Mouse (Mus musculus) ES-Bruce4 (cell line): ENCODE data around the gene Obscn. TPM values are rescaled to one million over a fixed set of nuclear protein-coding genes. Genes with fewer than 3 reads are reported as not detected.

Experiments used
- H3K27ac ChIP-seq: 2 replicates; pipeline ENCODE4 v1.5.1; 2012; ENCODE audit warnings: low read length, inconsistent platforms; ENCODE audit not compliant: insufficient read depth
- H3K27me3 ChIP-seq: 2 replicates; pipeline ENCODE4 v1.6.1; 2012; ENCODE audit warnings: mild to moderate bottlenecking, low read length, inconsistent platforms; ENCODE audit not compliant: control insufficient read depth, poor library complexity, insufficient read depth, severe bottlenecking
- H3K36me3 ChIP-seq: 2 replicates; pipeline ENCODE4 v1.6.1; 2012; ENCODE audit warnings: inconsistent platforms, mild to moderate bottlenecking, low read length, moderate library complexity; ENCODE audit not compliant: control insufficient read depth, poor library complexity, insufficient read depth, severe bottlenecking
- H3K4me1 ChIP-seq: one replicate; pipeline ENCODE4 v1.8.1; 2011; ENCODE audit warnings: low read length; ENCODE audit not compliant: control insufficient read depth, insufficient read depth
- H3K4me3 ChIP-seq: 2 replicates; pipeline ENCODE4 v1.5.1; 2011; ENCODE audit warnings: low read depth, mild to moderate bottlenecking, low read length
- H3K9ac ChIP-seq: 2 replicates; pipeline ENCODE4 v1.6.1; 2012; ENCODE audit warnings: low read depth, mild to moderate bottlenecking, inconsistent platforms; ENCODE audit not compliant: poor library complexity, severe bottlenecking
- H3K9me3 ChIP-seq: replicated peaks from 2 replicates; pipeline ENCODE4 v1.6.1; 2012; ENCODE audit warnings: mild to moderate bottlenecking, low read length, inconsistent platforms; ENCODE audit not compliant: control insufficient read depth, poor library complexity, insufficient read depth, severe bottlenecking
- CTCF ChIP-seq: IDR thresholded peaks from one replicate; pipeline ENCODE4 v1.8.1; 2011; ENCODE audit warnings: low read depth, low read length
- EP300 ChIP-seq: IDR thresholded peaks from 2 replicates; pipeline ENCODE4 v1.6.1; 2011; ENCODE audit warnings: low read depth, low read length; ENCODE audit not compliant: insufficient read depth
- POLR2A ChIP-seq: IDR thresholded peaks from one replicate; pipeline ENCODE4 v1.8.1; 2011; ENCODE audit warnings: low read length; ENCODE audit not compliant: insufficient read depth
- polyA plus RNA-seq: library from polyadenylated mRNA; stranded (reverse); fragments of >200 nt; gene quantifications from 2 replicates; pipeline ENCODE4 v1.2.4, GENCODE M21; 2011; ENCODE audit warnings: low read depth; ENCODE audit not compliant: missing spikeins, insufficient read depth, insufficient read length

Gene Obscn
- polyA plus RNA-seq, 1 experiment = 1.3 TPM

- H3K4me3 ChIP-seq = no peak overlapping the region
- no peaks in the 10 kb centered on the region for H3K9me3 ChIP-seq
- TF ChIP-seq POLR2A (no peak), CTCF (no peak), EP300 (no peak)
- no peaks in the 10 kb centered on the region for H3K27me3 ChIP-seq
- no peak overlapping the region for H3K27ac ChIP-seq
- H3K4me1 ChIP-seq = no peaks in the 10 kb centered on the region
- H3K9ac ChIP-seq = no peak overlapping the region
- H3K36me3 ChIP-seq = no peaks in the 10 kb centered on the region
These were observed 164.4 kb downstream of the Obscn start for GRCm38 (mm10) chr11:58971796-58972195.

DNA sequence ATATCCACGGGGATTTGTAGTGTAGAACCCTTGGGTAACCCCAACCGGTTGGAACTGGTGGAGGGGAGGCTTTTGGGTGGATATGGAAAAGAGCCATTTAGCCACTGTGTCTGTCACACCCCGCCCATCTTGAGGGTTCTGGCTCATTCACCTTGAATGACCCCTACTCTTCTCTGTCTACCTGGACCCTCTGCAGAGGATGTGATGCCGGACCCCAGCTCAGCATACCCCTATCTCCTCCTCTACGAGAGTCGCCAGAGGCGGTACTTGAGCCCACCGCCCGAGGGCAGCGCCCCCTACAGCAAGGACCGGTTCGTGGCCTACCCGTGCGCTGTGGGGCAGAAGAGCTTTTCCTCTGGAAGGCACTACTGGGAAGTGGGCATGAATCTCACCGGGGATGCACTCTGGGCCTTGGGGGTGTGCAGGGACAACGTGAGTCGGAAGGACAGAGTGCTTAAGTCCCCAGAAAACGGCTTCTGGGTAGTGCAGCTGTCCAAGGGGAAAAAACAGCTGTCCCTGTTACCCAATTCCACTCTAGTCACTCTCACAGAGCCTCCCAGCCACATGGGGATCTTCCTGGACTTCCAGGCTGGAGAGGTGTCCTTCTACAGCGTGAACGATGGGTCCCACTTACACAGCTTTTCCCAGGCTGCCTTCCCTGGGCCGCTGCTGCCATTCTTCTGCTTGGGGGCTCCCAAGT lies 165.2 kb downstream of the Obscn start:
- Histone ChIP-seq H3K9me3 (no peaks in the 10 kb centered on the region), H3K36me3 (no peaks in the 10 kb centered on the region), H3K4me3 (no peak overlapping the region), H3K9ac (no peak overlapping the region), H3K27ac (no peak overlapping the region), H3K27me3 (no peaks in the 10 kb centered on the region), H3K4me1 (no peaks in the 10 kb centered on the region)
- TF ChIP-seq EP300 (no peak), POLR2A (no peak), CTCF (peak; percentile 37)

DNA sequence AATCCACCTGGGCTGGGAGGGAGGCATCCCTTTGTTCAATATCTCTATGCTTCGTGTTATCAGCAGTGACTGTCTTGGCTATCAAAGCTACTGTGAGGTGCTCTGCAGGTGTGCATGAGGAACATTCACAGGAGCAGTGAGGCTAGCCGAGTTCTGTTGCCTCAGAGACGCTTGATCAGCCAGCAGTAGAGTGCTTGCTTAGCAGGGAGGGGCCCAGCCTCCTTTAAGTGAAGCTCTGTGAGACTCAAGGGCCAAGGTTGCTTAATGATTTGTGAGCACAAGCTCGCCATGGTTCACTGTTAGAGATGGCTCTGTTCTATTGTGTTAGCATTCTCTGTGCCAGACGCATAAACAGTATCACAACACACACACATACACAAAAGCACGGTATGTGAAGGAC lies 166.5 kb downstream of the Obscn start:
- TF ChIP-seq CTCF = no peak
- no peak for TF ChIP-seq POLR2A
- TF ChIP-seq EP300 = no peak
- Histone ChIP-seq H3K9me3 (no peaks in the 10 kb centered on the region), H3K9ac (no peak overlapping the region), H3K36me3 (no peaks in the 10 kb centered on the region), H3K27ac (no peak overlapping the region), H3K4me1 (no peaks in the 10 kb centered on the region), H3K27me3 (no peaks in the 10 kb centered on the region), H3K4me3 (no peak overlapping the region)

DNA sequence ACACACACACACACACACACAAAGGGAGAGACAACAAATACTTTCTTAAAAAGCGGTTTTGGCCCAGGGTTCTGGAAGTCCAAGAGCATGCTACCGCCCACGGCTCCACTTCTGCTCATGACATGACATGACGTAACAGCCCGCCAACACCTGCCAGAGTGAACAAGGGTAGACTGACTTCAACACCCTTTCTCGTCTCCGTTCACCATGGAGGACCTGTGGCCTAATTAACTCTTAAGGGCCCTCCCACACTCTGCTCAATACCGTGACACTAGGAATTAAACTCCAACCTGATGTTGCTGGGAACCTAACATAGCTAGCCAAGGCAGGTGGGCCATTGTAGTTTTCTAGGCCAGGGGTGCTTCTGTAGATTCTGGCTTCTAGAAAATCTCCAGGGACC lies 167.2 kb downstream of the Obscn start:
- Histone ChIP-seq H3K9ac (no peak overlapping the region), H3K4me1 (no peaks in the 10 kb centered on the region), H3K27me3 (no peaks in the 10 kb centered on the region), H3K27ac (no peak overlapping the region), H3K4me3 (no peak overlapping the region), H3K9me3 (no peaks in the 10 kb centered on the region), H3K36me3 (no peaks in the 10 kb centered on the region)
- no peak for TF ChIP-seq EP300
- TF ChIP-seq POLR2A = no peak
- no peak for TF ChIP-seq CTCF

DNA sequence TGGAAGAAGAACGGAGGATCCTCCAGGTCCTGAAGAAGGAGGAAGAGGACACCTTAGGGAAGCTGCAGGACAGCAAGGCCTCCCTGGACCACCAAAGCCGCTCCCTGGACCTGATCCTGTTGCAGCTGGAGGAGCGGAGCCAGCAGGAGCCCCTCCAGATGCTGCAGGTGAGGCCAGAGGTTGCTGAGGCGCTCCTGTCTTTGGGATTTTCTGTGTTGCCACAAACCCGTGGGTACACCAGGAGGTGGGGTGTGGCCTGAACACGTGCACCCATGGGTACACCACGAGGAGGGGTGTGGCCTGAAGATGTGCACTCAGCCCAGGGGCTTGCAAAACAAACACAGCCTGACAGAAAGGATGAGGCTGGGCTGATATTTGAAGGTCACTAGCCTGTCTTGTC lies 167.7 kb downstream of the Obscn start:
- Histone ChIP-seq H3K4me3 (no peak overlapping the region), H3K9me3 (no peaks in the 10 kb centered on the region)

DNA sequence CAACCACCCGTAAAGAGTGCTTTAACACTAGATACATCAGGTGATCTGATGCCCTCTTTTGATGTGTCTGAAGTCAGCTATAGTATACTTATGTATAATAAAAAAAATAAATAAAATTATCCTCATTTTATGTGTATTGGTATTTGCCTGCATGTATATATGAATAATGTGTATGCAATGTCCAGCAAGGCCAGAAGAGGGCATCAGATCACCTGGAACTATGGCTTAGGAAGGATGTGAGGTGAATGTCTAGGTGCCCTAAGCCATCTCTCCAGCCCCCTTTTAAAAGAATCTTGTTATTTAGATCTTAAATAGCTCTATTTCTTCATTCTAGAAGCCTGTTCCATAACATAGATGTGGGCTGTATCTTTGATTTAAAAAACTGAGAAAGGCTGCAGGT lies 168.9 kb downstream of the Obscn start:
- TF ChIP-seq CTCF (peak; percentile 12), EP300 (no peak)
- Histone ChIP-seq H3K4me1 (no peaks in the 10 kb centered on the region), H3K36me3 (no peaks in the 10 kb centered on the region), H3K27ac (no peak overlapping the region), H3K27me3 (no peaks in the 10 kb centered on the region), H3K9me3 (no peaks in the 10 kb centered on the region), H3K4me3 (no peak overlapping the region), H3K9ac (no peak overlapping the region)

More for the DNA sequence above, 167.7 kb downstream of the Obscn start:
- no peaks in the 10 kb centered on the region for H3K36me3 ChIP-seq
- H3K9ac ChIP-seq = no peak overlapping the region
- no peak for TF ChIP-seq CTCF
- no peak for TF ChIP-seq EP300
- no peak for TF ChIP-seq POLR2A
- H3K4me1 ChIP-seq = no peaks in the 10 kb centered on the region
- no peak overlapping the region for H3K27ac ChIP-seq
- no peaks in the 10 kb centered on the region for H3K27me3 ChIP-seq
